Mouse (Mus musculus): ENCODE results near the gene Zfp990. TPM values are rescaled to one million over a fixed set of nuclear protein-coding genes. Genes with fewer than 3 reads are reported as not detected.
"Not testable (repeated sequence)": the region's sequence is repeated elsewhere in the genome, so short reads cannot be mapped to it uniquely, and the experiment has no call there.

Gene Zfp990
- polyA plus RNA-seq, 1 experiment from 2014 or later = 0.05 TPM

GRCm38 (mm10) chr4:145545734-145546349 is 35.3 kb downstream of the Zfp990 start:
- not testable (repeated sequence) for H3K4me3 ChIP-seq; H3K4me2 ChIP-seq; ATAC-seq (ENCODE audit: low FRiP score, low read depth); H3K27me3 ChIP-seq; H3K27ac ChIP-seq (replicated peaks); H3K9ac ChIP-seq; H3K4me1 ChIP-seq (replicated peaks); H3K36me3 ChIP-seq
- H3K9me3 ChIP-seq = peaks cover 15% of the 10 kb centered on the region
- 76% methylated on average over 6 of the region's 6 CpGs for WGBS

GRCm38 (mm10) chr4:145546477-145546876 is 35.9 kb downstream of the Zfp990 start:
- H3K4me3 ChIP-seq; H3K27me3 ChIP-seq; H3K9ac ChIP-seq; H3K36me3 ChIP-seq; H3K4me1 ChIP-seq (replicated peaks); ATAC-seq (ENCODE audit: low FRiP score, low read depth); H3K4me2 ChIP-seq; H3K27ac ChIP-seq (replicated peaks): not testable (repeated sequence)
- WGBS = 98% methylated on average over 3 of the region's 3 CpGs
- peaks cover 12% of the 10 kb centered on the region for H3K9me3 ChIP-seq

- ATAC-seq (ENCODE audit: low FRiP score, low read depth) = no peak
- Histone ChIP-seq H3K36me3 (no peaks in the 10 kb centered on the region), H3K4me2 (no peak overlapping the region), H3K9me3 (peaks cover 35% of the 10 kb centered on the region), H3K27me3 (no peaks in the 10 kb centered on the region), H3K4me3 (no peak overlapping the region), H3K27ac (replicated peaks) (no peak overlapping the region), H3K4me1 (replicated peaks) (no peaks in the 10 kb centered on the region), H3K9ac (no peak overlapping the region)
- WGBS = 69% methylated on average over 1 of the region's 1 CpGs
These were observed 46.1 kb downstream of the Zfp990 start for GRCm38 (mm10) chr4:145556680-145557079.

- Histone ChIP-seq H3K9ac (no peak overlapping the region), H3K4me2 (no peak overlapping the region), H3K4me3 (no peak overlapping the region), H3K27ac (replicated peaks) (no peak overlapping the region), H3K9me3 (peaks cover 43% of the 10 kb centered on the region), H3K36me3 (no peaks in the 10 kb centered on the region), H3K4me1 (replicated peaks) (no peaks in the 10 kb centered on the region), H3K27me3 (no peaks in the 10 kb centered on the region)
- ATAC-seq (ENCODE audit: low FRiP score, low read depth) = no peak
- 41% methylated on average over 3 of the region's 3 CpGs for WGBS
These were observed 49.0 kb downstream of the Zfp990 start for GRCm38 (mm10) chr4:145559505-145560099.

GRCm38 (mm10) chr4:145564111-145564821 is 53.7 kb downstream of the Zfp990 start:
- 76% methylated on average over 3 of the region's 3 CpGs for WGBS
- no peaks in the 10 kb centered on the region for H3K27me3 ChIP-seq
- no peak overlapping the region for H3K4me2 ChIP-seq
- H3K36me3 ChIP-seq = no peaks in the 10 kb centered on the region
- H3K4me3 ChIP-seq = no peak overlapping the region
- peaks cover 36% of the 10 kb centered on the region for H3K9me3 ChIP-seq
- H3K9ac ChIP-seq = no peak overlapping the region
- no peaks in the 10 kb centered on the region for H3K4me1 ChIP-seq (replicated peaks)
- no peak overlapping the region for H3K27ac ChIP-seq (replicated peaks)
- no peak for ATAC-seq (ENCODE audit: low FRiP score, low read depth)

- H3K4me1 ChIP-seq (replicated peaks); H3K4me3 ChIP-seq; H3K9ac ChIP-seq; ATAC-seq (ENCODE audit: low FRiP score, low read depth); H3K9me3 ChIP-seq; H3K27me3 ChIP-seq; H3K27ac ChIP-seq (replicated peaks); H3K36me3 ChIP-seq; H3K4me2 ChIP-seq: not testable (repeated sequence)
- 88% methylated on average over 7 of the region's 10 CpGs for WGBS
These were observed 59.9 kb downstream of the Zfp990 start for GRCm38 (mm10) chr4:145570461-145570860.

GRCm38 (mm10) chr4:145576623-145577022 is 66.1 kb downstream of the Zfp990 start:
- WGBS = 88% methylated on average over 8 of the region's 8 CpGs
- H3K27ac ChIP-seq (replicated peaks); H3K27me3 ChIP-seq; ATAC-seq (ENCODE audit: low FRiP score, low read depth); H3K9me3 ChIP-seq; H3K4me3 ChIP-seq; H3K9ac ChIP-seq; H3K4me1 ChIP-seq (replicated peaks); H3K4me2 ChIP-seq; H3K36me3 ChIP-seq: not testable (repeated sequence)

GRCm38 (mm10) chr4:145580333-145580732 is 69.8 kb downstream of the Zfp990 start:
- H3K9me3 ChIP-seq = peaks cover 12% of the 10 kb centered on the region
- H3K4me1 ChIP-seq (replicated peaks); H3K27me3 ChIP-seq; H3K4me3 ChIP-seq; H3K9ac ChIP-seq; ATAC-seq (ENCODE audit: low FRiP score, low read depth); H3K27ac ChIP-seq (replicated peaks); H3K4me2 ChIP-seq; H3K36me3 ChIP-seq: not testable (repeated sequence)
- WGBS = 95% methylated on average over 1 of the region's 1 CpGs

- H3K4me2 ChIP-seq; ATAC-seq (ENCODE audit: low FRiP score, low read depth); H3K9ac ChIP-seq; H3K4me3 ChIP-seq; H3K9me3 ChIP-seq; H3K4me1 ChIP-seq (replicated peaks); H3K36me3 ChIP-seq; H3K27me3 ChIP-seq; H3K27ac ChIP-seq (replicated peaks): not testable (repeated sequence)
- 25% methylated on average over 11 of the region's 11 CpGs for WGBS
These were observed 74.5 kb downstream of the Zfp990 start, which contains the start of gene Gm13212 for GRCm38 (mm10) chr4:145585078-145585477. Gene Gm13212 (plus strand): TSS chr4:145585166.

GRCm38 (mm10) chr4:145586046-145586445 is 75.5 kb downstream of the Zfp990 start:
- H3K4me2 ChIP-seq = not testable (repeated sequence)
- WGBS = 76% methylated on average over 2 of the region's 2 CpGs

More at GRCm38 (mm10) chr4:145586046-145586445, 75.5 kb downstream of the Zfp990 start:
- not testable (repeated sequence) for H3K4me1 ChIP-seq (replicated peaks); H3K27me3 ChIP-seq; H3K27ac ChIP-seq (replicated peaks); H3K4me3 ChIP-seq; H3K36me3 ChIP-seq; H3K9me3 ChIP-seq; ATAC-seq (ENCODE audit: low FRiP score, low read depth); H3K9ac ChIP-seq

Measured in hindbrain, embryonic 15.5 days (tissue).